Mouse (Mus musculus): ENCODE data around the gene Ttll5. TPM values are rescaled to one million over a fixed set of nuclear protein-coding genes. Genes with fewer than 3 reads are reported as not detected.
A peak's percentile ranks its signal among the peaks of the same experiment; 100 is the strongest.

Gene Ttll5
- 15.9 and 24.0 TPM in 2 replicates for total RNA-seq (2014; rRNA removed)
- polyA plus RNA-seq (2015; fragmentation: Nextera tagmentation; extraction: Ambion mirVana) = 10.0 and 10.4 TPM in 2 replicates

GRCm38 (mm10) chr12:85824438-85825264 is at the start of gene Ttll5, which contains the start of gene Erg28:
Gene Ttll5 (plus strand): TSS chr12:85824659.
Gene Erg28 (minus strand): TSS chr12:85824550.
- ATAC-seq (ENCODE audit: low FRiP score) = peak; percentile 98
- Histone ChIP-seq H3K9ac (replicated peaks; ENCODE audit: low read length, poor library complexity, severe bottlenecking) (peak within 1 kb of the TSS; percentile 65), H3K4me2 (ENCODE audit: low read depth, low read length, poor library complexity, severe bottlenecking) (peak within 1 kb of the TSS; percentile 64), H3K4me1 (ENCODE audit: insufficient read depth, low read length) (peaks cover 3% of the 10 kb centered on the region; the same call in 1 of the 2 replicates), H3K27ac (ENCODE audit: low read depth, low read length) (peak within 1 kb of the TSS; percentile 85), H3K36me3 (ENCODE audit: insufficient read depth, low read length) (peaks cover 11% of the 10 kb centered on the region; the same call in 1 of the 2 replicates), H3K27me3 (ENCODE audit: insufficient read depth, low read length) (no peaks in the 10 kb centered on the region), H3K4me3 (ENCODE audit: low read depth, low read length) (peak within 1 kb of the TSS; percentile 83), H3K9me3 (ENCODE audit: low read length) (no peaks in the 10 kb centered on the region)
- under 1% methylated on average over 67 of the region's 67 CpGs for WGBS
- TF ChIP-seq CTCF (IDR thresholded peaks at IDR 0.05) = no peak
- peak; percentile 97 for DNase-seq (ENCODE audit: low spot score)

GRCm38 (mm10) chr12:85778962-85779361 is 45.5 kb upstream of the Ttll5 start:
- 79% methylated on average over 3 of the region's 3 CpGs for WGBS
- ATAC-seq (ENCODE audit: low FRiP score) = no peak

GRCm38 (mm10) chr12:85779707-85780106 is 44.8 kb upstream of the Ttll5 start:
- no peaks in the 10 kb centered on the region for H3K27me3 ChIP-seq (ENCODE audit: insufficient read depth, low read length)
- no peak overlapping the region for H3K4me3 ChIP-seq (ENCODE audit: low read depth, low read length)
- H3K27ac ChIP-seq (ENCODE audit: low read depth, low read length) = no peak overlapping the region
- WGBS = 89% methylated on average over 5 of the region's 5 CpGs
- DNase-seq (ENCODE audit: low spot score) = no peak
- H3K9me3 ChIP-seq (ENCODE audit: low read length) = no peaks in the 10 kb centered on the region
- ATAC-seq (ENCODE audit: low FRiP score) = no peak
- no peaks in the 10 kb centered on the region for H3K36me3 ChIP-seq (ENCODE audit: insufficient read depth, low read length)
- no peak overlapping the region for H3K9ac ChIP-seq (replicated peaks; ENCODE audit: low read length, poor library complexity, severe bottlenecking)
- TF ChIP-seq CTCF (IDR thresholded peaks at IDR 0.05) = no peak
- no peaks in the 10 kb centered on the region for H3K4me1 ChIP-seq (ENCODE audit: insufficient read depth, low read length)
- H3K4me2 ChIP-seq (ENCODE audit: low read depth, low read length, poor library complexity, severe bottlenecking) = no peak overlapping the region

More at GRCm38 (mm10) chr12:85778962-85779361, 45.5 kb upstream of the Ttll5 start:
- no peaks in the 10 kb centered on the region for H3K27me3 ChIP-seq (ENCODE audit: insufficient read depth, low read length)
- no peaks in the 10 kb centered on the region for H3K36me3 ChIP-seq (ENCODE audit: insufficient read depth, low read length)
- no peak overlapping the region for H3K4me3 ChIP-seq (ENCODE audit: low read depth, low read length)
- TF ChIP-seq CTCF (IDR thresholded peaks at IDR 0.05) = no peak
- DNase-seq (ENCODE audit: low spot score) = no peak
- H3K4me1 ChIP-seq (ENCODE audit: insufficient read depth, low read length) = no peaks in the 10 kb centered on the region
- H3K27ac ChIP-seq (ENCODE audit: low read depth, low read length) = no peak overlapping the region
- H3K9ac ChIP-seq (replicated peaks; ENCODE audit: low read length, poor library complexity, severe bottlenecking) = no peak overlapping the region
- H3K9me3 ChIP-seq (ENCODE audit: low read length) = no peaks in the 10 kb centered on the region
- no peak overlapping the region for H3K4me2 ChIP-seq (ENCODE audit: low read depth, low read length, poor library complexity, severe bottlenecking)

GRCm38 (mm10) chr12:85781606-85782005 is 42.9 kb upstream of the Ttll5 start:
- Histone ChIP-seq H3K4me2 (ENCODE audit: low read depth, low read length, poor library complexity, severe bottlenecking) (no peak overlapping the region), H3K4me1 (ENCODE audit: insufficient read depth, low read length) (no peaks in the 10 kb centered on the region), H3K4me3 (ENCODE audit: low read depth, low read length) (no peak overlapping the region), H3K36me3 (ENCODE audit: insufficient read depth, low read length) (no peaks in the 10 kb centered on the region), H3K27me3 (ENCODE audit: insufficient read depth, low read length) (no peaks in the 10 kb centered on the region), H3K9ac (replicated peaks; ENCODE audit: low read length, poor library complexity, severe bottlenecking) (no peak overlapping the region), H3K27ac (ENCODE audit: low read depth, low read length) (no peak overlapping the region), H3K9me3 (ENCODE audit: low read length) (no peaks in the 10 kb centered on the region)
- TF ChIP-seq CTCF (IDR thresholded peaks at IDR 0.05) = no peak
- DNase-seq (ENCODE audit: low spot score) (no peak), ATAC-seq (ENCODE audit: low FRiP score) (no peak)
- 75% methylated on average over 3 of the region's 3 CpGs for WGBS

- Histone ChIP-seq H3K4me1 (ENCODE audit: insufficient read depth, low read length) (no peaks in the 10 kb centered on the region), H3K4me2 (ENCODE audit: low read depth, low read length, poor library complexity, severe bottlenecking) (no peak overlapping the region), H3K27me3 (ENCODE audit: insufficient read depth, low read length) (no peaks in the 10 kb centered on the region), H3K9me3 (ENCODE audit: low read length) (no peaks in the 10 kb centered on the region), H3K36me3 (ENCODE audit: insufficient read depth, low read length) (no peaks in the 10 kb centered on the region), H3K4me3 (ENCODE audit: low read depth, low read length) (no peak overlapping the region), H3K27ac (ENCODE audit: low read depth, low read length) (no peak overlapping the region), H3K9ac (replicated peaks; ENCODE audit: low read length, poor library complexity, severe bottlenecking) (no peak overlapping the region)
- DNase-seq (ENCODE audit: low spot score) = no peak
- no peak for ATAC-seq (ENCODE audit: low FRiP score)
- TF ChIP-seq CTCF (IDR thresholded peaks at IDR 0.05) = no peak
- 80% methylated on average over 19 of the region's 19 CpGs for WGBS
Measured at GRCm38 (mm10) chr12:85784916-85785815, 39.3 kb upstream of the Ttll5 start.

Data from midbrain, postnatal 0 days (tissue).